Mouse (Mus musculus): ENCODE measurements at regions not wholly inside any gene's neighbourhood (a gene's known extent, or its start where the extent isn't known, plus 50 kb on each side); places are given as distances from the start of the nearest gene placed in this dataset.

GRCm38 (mm10) chr13:71210658-71211251 is 369.1 kb upstream of the Adamts16 start:
- 21% methylated on average over 7 of the region's 7 CpGs for whole genome bisulfite sequencing
- ATAC-seq (ENCODE audit: low FRiP score) (no peak), DNase-seq (ENCODE audit: low spot score) (no peak)
- no peak overlapping the region for H3K4me3 ChIP-seq (replicated peaks; ENCODE audit: low read length)
- H3K9me3 ChIP-seq (ENCODE audit: control insufficient read depth, low read length), result no peaks in the 10 kb centered on the region
- no peaks in the 10 kb centered on the region for H3K36me3 ChIP-seq (replicated peaks; ENCODE audit: control insufficient read depth, insufficient read depth)
- 0 out of 2 replicates have a peak overlapping the region, but pooled peaks have one; percentile 9 for H3K27ac ChIP-seq
- H3K4me1 ChIP-seq (replicated peaks; ENCODE audit: control insufficient read depth, insufficient read depth, low read length), result no peaks in the 10 kb centered on the region; the same call in 1 of the 2 replicates
- H3K9ac ChIP-seq, result no peak overlapping the region
- no peak overlapping the region for H3K4me2 ChIP-seq (replicated peaks)
- H3K27me3 ChIP-seq (ENCODE audit: control insufficient read depth, insufficient read depth, low read length), result no peaks in the 10 kb centered on the region

- H3K4me1 ChIP-seq (replicated peaks; ENCODE audit: control insufficient read depth, insufficient read depth, low read length), result peaks cover under 1% of the 10 kb centered on the region; the same call in 1 of the 2 replicates
- no peak overlapping the region for H3K4me3 ChIP-seq (replicated peaks; ENCODE audit: low read length)
- no peak for ATAC-seq (ENCODE audit: low FRiP score)
- no peak overlapping the region for H3K4me2 ChIP-seq (replicated peaks)
- H3K36me3 ChIP-seq (replicated peaks; ENCODE audit: control insufficient read depth, insufficient read depth), result no peaks in the 10 kb centered on the region
- no peaks in the 10 kb centered on the region for H3K27me3 ChIP-seq (ENCODE audit: control insufficient read depth, insufficient read depth, low read length)
- DNase-seq (ENCODE audit: low spot score), result no peak
- WGBS, result 48% methylated on average over 3 of the region's 3 CpGs
- no peaks in the 10 kb centered on the region for H3K9me3 ChIP-seq (ENCODE audit: control insufficient read depth, low read length)
- H3K27ac ChIP-seq, result no peak overlapping the region
- H3K9ac ChIP-seq, result no peak overlapping the region
Observed at GRCm38 (mm10) chr13:71205708-71206107, 364.1 kb upstream of the Adamts16 start.

- Histone ChIP-seq H3K27ac (no peak overlapping the region), H3K4me1 (replicated peaks; ENCODE audit: control insufficient read depth, insufficient read depth, low read length) (peaks cover 4% of the 10 kb centered on the region; the same call in 1 of the 2 replicates), H3K4me2 (replicated peaks) (no peak overlapping the region), H3K9ac (no peak overlapping the region), H3K36me3 (replicated peaks; ENCODE audit: control insufficient read depth, insufficient read depth) (no peaks in the 10 kb centered on the region), H3K27me3 (ENCODE audit: control insufficient read depth, insufficient read depth, low read length) (no peaks in the 10 kb centered on the region), H3K9me3 (ENCODE audit: control insufficient read depth, low read length) (no peaks in the 10 kb centered on the region), H3K4me3 (replicated peaks; ENCODE audit: low read length) (no peak overlapping the region)
- 29% methylated on average over 3 of the region's 3 CpGs for WGBS
- ATAC-seq (ENCODE audit: low FRiP score) (no peak), DNase-seq (ENCODE audit: low spot score) (peak; percentile 43)
Observed at GRCm38 (mm10) chr13:71200656-71201055, 359.0 kb upstream of the Adamts16 start.

GRCm38 (mm10) chr13:71195675-71196074 is 354.1 kb upstream of the Adamts16 start:
- Histone ChIP-seq H3K9ac (no peak overlapping the region), H3K9me3 (ENCODE audit: control insufficient read depth, low read length) (no peaks in the 10 kb centered on the region), H3K36me3 (replicated peaks; ENCODE audit: control insufficient read depth, insufficient read depth) (no peaks in the 10 kb centered on the region), H3K27ac (no peak overlapping the region), H3K27me3 (ENCODE audit: control insufficient read depth, insufficient read depth, low read length) (no peaks in the 10 kb centered on the region), H3K4me2 (replicated peaks) (no peak overlapping the region), H3K4me3 (replicated peaks; ENCODE audit: low read length) (no peak overlapping the region), H3K4me1 (replicated peaks; ENCODE audit: control insufficient read depth, insufficient read depth, low read length) (peaks cover 4% of the 10 kb centered on the region; the same call in 1 of the 2 replicates)
- WGBS, result 86% methylated on average over 4 of the region's 4 CpGs
- ATAC-seq (ENCODE audit: low FRiP score) (no peak), DNase-seq (ENCODE audit: low spot score) (no peak)

- no peak overlapping the region for H3K4me2 ChIP-seq (replicated peaks)
- no peaks in the 10 kb centered on the region for H3K27me3 ChIP-seq (ENCODE audit: control insufficient read depth, insufficient read depth, low read length)
- WGBS, result 79% methylated on average over 4 of the region's 4 CpGs
- H3K4me1 ChIP-seq (replicated peaks; ENCODE audit: control insufficient read depth, insufficient read depth, low read length), result no peaks in the 10 kb centered on the region
- no peak overlapping the region for H3K27ac ChIP-seq
- H3K36me3 ChIP-seq (replicated peaks; ENCODE audit: control insufficient read depth, insufficient read depth), result no peaks in the 10 kb centered on the region
- no peak overlapping the region for H3K4me3 ChIP-seq (replicated peaks; ENCODE audit: low read length)
- no peak for ATAC-seq (ENCODE audit: low FRiP score)
- no peak overlapping the region for H3K9ac ChIP-seq
- H3K9me3 ChIP-seq (ENCODE audit: control insufficient read depth, low read length), result no peaks in the 10 kb centered on the region
- DNase-seq (ENCODE audit: low spot score), result no peak
Observed at GRCm38 (mm10) chr13:71184500-71184899, 342.9 kb upstream of the Adamts16 start.

- DNase-seq (ENCODE audit: low spot score), result no peak
- no peak for ATAC-seq (ENCODE audit: low FRiP score)
- Histone ChIP-seq H3K4me2 (replicated peaks) (no peak overlapping the region), H3K4me3 (replicated peaks; ENCODE audit: low read length) (no peak overlapping the region), H3K36me3 (replicated peaks; ENCODE audit: control insufficient read depth, insufficient read depth) (no peaks in the 10 kb centered on the region), H3K9ac (no peak overlapping the region), H3K9me3 (ENCODE audit: control insufficient read depth, low read length) (no peaks in the 10 kb centered on the region), H3K27me3 (ENCODE audit: control insufficient read depth, insufficient read depth, low read length) (no peaks in the 10 kb centered on the region), H3K27ac (no peak overlapping the region), H3K4me1 (replicated peaks; ENCODE audit: control insufficient read depth, insufficient read depth, low read length) (no peaks in the 10 kb centered on the region)
Observed at GRCm38 (mm10) chr13:71179083-71179482, 337.5 kb upstream of the Adamts16 start.

GRCm38 (mm10) chr13:71174335-71174734 is 332.7 kb upstream of the Adamts16 start:
- Histone ChIP-seq H3K4me2 (replicated peaks) (no peak overlapping the region), H3K36me3 (replicated peaks; ENCODE audit: control insufficient read depth, insufficient read depth) (no peaks in the 10 kb centered on the region), H3K4me1 (replicated peaks; ENCODE audit: control insufficient read depth, insufficient read depth, low read length) (no peaks in the 10 kb centered on the region), H3K4me3 (replicated peaks; ENCODE audit: low read length) (no peak overlapping the region), H3K9me3 (ENCODE audit: control insufficient read depth, low read length) (no peaks in the 10 kb centered on the region), H3K27me3 (ENCODE audit: control insufficient read depth, insufficient read depth, low read length) (no peaks in the 10 kb centered on the region), H3K27ac (no peak overlapping the region), H3K9ac (no peak overlapping the region)
- ATAC-seq (ENCODE audit: low FRiP score) (no peak), DNase-seq (ENCODE audit: low spot score) (no peak)

- H3K9ac ChIP-seq, result no peak overlapping the region
- DNase-seq (ENCODE audit: low spot score) (no peak), ATAC-seq (ENCODE audit: low FRiP score) (no peak)
- no peaks in the 10 kb centered on the region for H3K36me3 ChIP-seq (replicated peaks; ENCODE audit: control insufficient read depth, insufficient read depth)
- H3K4me3 ChIP-seq (replicated peaks; ENCODE audit: low read length), result no peak overlapping the region
- H3K4me2 ChIP-seq (replicated peaks), result no peak overlapping the region
- no peaks in the 10 kb centered on the region for H3K9me3 ChIP-seq (ENCODE audit: control insufficient read depth, low read length)
- no peak overlapping the region for H3K27ac ChIP-seq
- WGBS, result 17% methylated on average over 3 of the region's 3 CpGs
- H3K4me1 ChIP-seq (replicated peaks; ENCODE audit: control insufficient read depth, insufficient read depth, low read length), result peaks cover 13% of the 10 kb centered on the region
- 0 out of 2 replicates have a peak, but pooled peaks cover 3% of the 10 kb centered on the region for H3K27me3 ChIP-seq (ENCODE audit: control insufficient read depth, insufficient read depth, low read length)
Observed at GRCm38 (mm10) chr13:71166226-71166625, 324.6 kb upstream of the Adamts16 start.

- peak; percentile 77 for ATAC-seq (ENCODE audit: low FRiP score)
- Histone ChIP-seq H3K9me3 (ENCODE audit: control insufficient read depth, low read length) (no peaks in the 10 kb centered on the region), H3K27me3 (ENCODE audit: control insufficient read depth, insufficient read depth, low read length) (0 out of 2 replicates have a peak, but pooled peaks cover 3% of the 10 kb centered on the region), H3K27ac (no peak overlapping the region), H3K9ac (no peak overlapping the region), H3K4me2 (replicated peaks) (peak overlapping the region; percentile 25; the same call in 1 of the 2 replicates), H3K4me3 (replicated peaks; ENCODE audit: low read length) (no peak overlapping the region), H3K4me1 (replicated peaks; ENCODE audit: control insufficient read depth, insufficient read depth, low read length) (peaks cover 13% of the 10 kb centered on the region), H3K36me3 (replicated peaks; ENCODE audit: control insufficient read depth, insufficient read depth) (no peaks in the 10 kb centered on the region)
- WGBS, result 21% methylated on average over 20 of the region's 20 CpGs
- peak; percentile 40 for DNase-seq (ENCODE audit: low spot score)
Observed at GRCm38 (mm10) chr13:71165096-71165920, 323.7 kb upstream of the Adamts16 start.
